Mouse (Mus musculus) forebrain, embryonic 10.5 days (tissue): ENCODE data around the gene 4833423E24Rik. TPM values are rescaled to one million over a fixed set of nuclear protein-coding genes. Genes with fewer than 3 reads are reported as not detected.

Source experiments
- DNase-seq: peaks from one replicate; pipeline ENCODE4 v3.0.0-alpha.2; 2017; ENCODE audit warnings: low spot score; ENCODE audit errors: extremely low spot score
- H3K27ac ChIP-seq: fragments of 300-500 bp; sonication (generic); 2 replicates; pipeline ENCODE4 v1.5.1; 2016; ENCODE audit warnings: mild to moderate bottlenecking
- H3K27me3 ChIP-seq: fragments of 300-500 bp; sonication (generic); 2 replicates; pipeline ENCODE4 v1.6.1; 2016; ENCODE audit warnings: mild to moderate bottlenecking; ENCODE audit not compliant: poor library complexity, severe bottlenecking
- H3K36me3 ChIP-seq: fragments of 300-500 bp; sonication (generic); replicated peaks from 2 replicates; pipeline ENCODE4 v1.6.1; 2016; ENCODE audit warnings: mild to moderate bottlenecking, moderate library complexity
- H3K4me1 ChIP-seq: fragments of 300-500 bp; sonication (generic); 2 replicates; pipeline ENCODE4 v1.6.1; 2016
- H3K4me3 ChIP-seq: fragments of 300-500 bp; sonication (generic); 2 replicates; pipeline ENCODE4 v1.5.1; 2016; ENCODE audit warnings: mild to moderate bottlenecking, moderate library complexity
- H3K9me3 ChIP-seq: fragments of 300-500 bp; sonication (generic); 2 replicates; pipeline ENCODE4 v1.6.1; 2016; ENCODE audit warnings: mild to moderate bottlenecking, moderate library complexity
- WGBS: fragments of 180-500 bp; shearing (Covaris S2); methylation state at CpG from one replicate; pipeline ENCODE4 v1.1.7; 2016; 5-methylcytosine and 5-hydroxymethylcytosine counted together
- polyA plus RNA-seq: library from polyadenylated mRNA; unstranded; fragments of >200 nt; fragmentation: Nextera tagmentation; extraction: Ambion mirVana; gene quantifications from 2 replicates; pipeline ENCODE4 v1.2.1, GENCODE M21; 2016

Gene 4833423E24Rik
- not detected in 2 replicates for polyA plus RNA-seq

DNA sequence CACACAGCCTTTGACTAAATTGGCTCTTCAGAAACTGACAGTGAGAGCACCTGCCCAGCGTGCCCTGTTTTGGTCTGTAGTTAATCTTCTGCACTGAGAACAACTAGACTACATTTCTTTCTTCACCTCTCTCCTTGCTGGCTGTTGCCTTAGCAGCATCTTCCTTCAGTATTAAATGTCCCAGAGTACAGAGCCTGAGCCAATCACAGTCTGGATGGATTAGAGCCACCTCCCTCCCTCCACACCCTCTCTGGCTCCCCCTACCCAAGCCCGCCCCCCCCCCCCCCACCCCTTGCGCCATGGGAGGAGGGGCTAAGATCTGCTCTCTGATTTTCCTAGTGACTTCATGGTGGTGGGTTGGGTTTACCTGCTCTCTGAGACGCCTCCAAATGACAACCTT is at the start of gene 4833423E24Rik:
4833423E24Rik (minus strand) TSS at position 146 of the 400 bp plus-strand sequence.
- H3K27ac ChIP-seq, result no peak within 1 kb of the TSS
- peaks cover 10% of the 10 kb centered on the region for H3K4me1 ChIP-seq
- no peaks in the 10 kb centered on the region for H3K36me3 ChIP-seq
- H3K4me3 ChIP-seq, result no peak within 1 kb of the TSS
- WGBS, result 20% methylated on average over 4 of the region's 4 CpGs
- DNase-seq, result no peak
- no peaks in the 10 kb centered on the region for H3K27me3 ChIP-seq
- no peaks in the 10 kb centered on the region for H3K9me3 ChIP-seq

DNA sequence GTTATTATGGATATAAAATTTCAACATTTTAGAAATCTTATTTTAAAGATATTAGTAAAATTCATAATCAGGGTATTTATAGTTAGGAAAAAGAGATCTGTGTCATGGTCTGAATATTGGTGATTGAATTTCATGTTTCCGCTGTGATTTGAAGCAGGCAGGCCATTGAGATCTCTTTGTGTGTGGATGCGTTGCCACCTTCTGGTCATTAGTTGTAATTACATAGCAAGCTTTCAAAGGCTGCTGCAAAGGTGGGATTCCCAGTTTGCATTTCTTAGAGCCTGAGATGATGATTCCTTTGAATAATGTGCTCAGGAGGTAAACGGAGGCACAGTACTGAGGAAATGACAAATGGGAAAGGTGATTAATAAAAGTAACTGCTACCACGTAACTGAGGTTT is 42.4 kb upstream of the 4833423E24Rik start:
- Histone ChIP-seq H3K4me1 (no peaks in the 10 kb centered on the region), H3K9me3 (no peaks in the 10 kb centered on the region), H3K27ac (no peak overlapping the region), H3K27me3 (no peaks in the 10 kb centered on the region), H3K4me3 (no peak overlapping the region), H3K36me3 (no peaks in the 10 kb centered on the region)
- peak; percentile 17 for DNase-seq
- 23% methylated on average over 4 of the region's 4 CpGs for WGBS

- WGBS, result 84% methylated on average over 4 of the region's 4 CpGs
- DNase-seq, result no peak
- H3K27ac ChIP-seq, result no peak overlapping the region
- H3K36me3 ChIP-seq, result no peaks in the 10 kb centered on the region
- no peaks in the 10 kb centered on the region for H3K9me3 ChIP-seq
- H3K4me3 ChIP-seq, result no peak overlapping the region
- H3K4me1 ChIP-seq, result no peaks in the 10 kb centered on the region
- H3K27me3 ChIP-seq, result no peaks in the 10 kb centered on the region
These were observed 41.4 kb upstream of the 4833423E24Rik start for GRCm38 (mm10) chr2:85560226-85560625.

GRCm38 (mm10) chr2:85554806-85555205 is 36.0 kb upstream of the 4833423E24Rik start:
- 69% methylated on average over 1 of the region's 1 CpGs for WGBS
- Histone ChIP-seq H3K36me3 (no peaks in the 10 kb centered on the region), H3K9me3 (no peaks in the 10 kb centered on the region)

DNA sequence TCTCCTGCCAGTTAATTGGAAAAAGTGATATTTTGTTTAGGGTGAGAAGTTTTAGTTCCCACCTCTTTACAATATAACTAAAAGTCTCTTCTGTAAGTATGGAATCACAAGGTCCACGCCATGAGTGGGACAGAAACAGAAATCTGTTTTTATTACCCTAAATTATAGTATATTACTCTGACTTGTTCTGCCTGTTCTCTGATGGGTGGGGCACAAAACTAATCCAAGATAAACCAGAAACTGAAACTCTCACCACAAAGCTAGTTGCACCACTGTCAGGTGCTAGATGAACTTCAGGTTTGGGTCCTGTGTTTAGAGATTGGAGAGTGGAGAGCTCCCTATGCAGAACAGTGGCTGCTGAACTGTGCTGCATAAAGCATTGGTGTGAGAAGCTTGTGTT is 15.1 kb upstream of the 4833423E24Rik start:
- Histone ChIP-seq H3K27ac (no peak overlapping the region), H3K36me3 (no peaks in the 10 kb centered on the region), H3K4me3 (no peak overlapping the region), H3K9me3 (no peaks in the 10 kb centered on the region), H3K4me1 (no peaks in the 10 kb centered on the region), H3K27me3 (no peaks in the 10 kb centered on the region)
- WGBS, result 92% methylated on average over 1 of the region's 1 CpGs
- DNase-seq, result no peak

More at GRCm38 (mm10) chr2:85554806-85555205, 36.0 kb upstream of the 4833423E24Rik start:
- H3K27me3 ChIP-seq, result no peaks in the 10 kb centered on the region
- no peaks in the 10 kb centered on the region for H3K4me1 ChIP-seq
- H3K4me3 ChIP-seq, result no peak overlapping the region
- DNase-seq, result no peak
- H3K27ac ChIP-seq, result no peak overlapping the region

GRCm38 (mm10) chr2:85532082-85532778 is 13.4 kb upstream of the 4833423E24Rik start:
- no peaks in the 10 kb centered on the region for H3K9me3 ChIP-seq
- no peak overlapping the region for H3K27ac ChIP-seq
- WGBS, result 87% methylated on average over 2 of the region's 2 CpGs
- H3K4me1 ChIP-seq, result no peaks in the 10 kb centered on the region
- no peak overlapping the region for H3K4me3 ChIP-seq
- H3K27me3 ChIP-seq, result no peaks in the 10 kb centered on the region
- no peak for DNase-seq
- H3K36me3 ChIP-seq, result no peaks in the 10 kb centered on the region

GRCm38 (mm10) chr2:85522859-85523489 is 4.2 kb upstream of the 4833423E24Rik start:
- no peak overlapping the region for H3K4me3 ChIP-seq
- no peaks in the 10 kb centered on the region for H3K27me3 ChIP-seq
- WGBS, result 69% methylated on average over 2 of the region's 2 CpGs
- no peak for DNase-seq
- H3K4me1 ChIP-seq, result peaks cover 10% of the 10 kb centered on the region
- no peak overlapping the region for H3K27ac ChIP-seq
- H3K9me3 ChIP-seq, result no peaks in the 10 kb centered on the region
- no peaks in the 10 kb centered on the region for H3K36me3 ChIP-seq

DNA sequence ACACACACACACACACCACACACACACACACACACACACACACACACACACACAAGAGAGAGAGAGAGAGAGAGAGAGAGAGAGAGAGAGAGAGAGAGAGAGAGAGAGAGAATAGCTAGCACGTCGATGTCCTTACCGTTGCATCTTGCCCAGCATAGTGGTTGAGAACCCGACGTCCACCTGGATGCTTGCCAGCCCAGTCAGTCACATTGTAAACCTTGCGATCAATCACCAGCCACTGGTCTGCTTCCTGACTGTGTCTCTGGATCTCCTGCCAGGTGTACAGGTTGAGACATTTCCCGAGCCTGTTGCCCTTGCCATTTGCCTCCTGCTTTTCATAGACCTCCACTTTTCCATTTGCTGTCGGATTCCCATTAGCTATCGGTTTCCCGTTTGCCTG is 532 bp downstream of the 4833423E24Rik start:
- 92% methylated on average over 8 of the region's 10 CpGs for WGBS
- no peaks in the 10 kb centered on the region for H3K9me3 ChIP-seq
- peaks cover 10% of the 10 kb centered on the region for H3K4me1 ChIP-seq
- H3K36me3 ChIP-seq, result no peaks in the 10 kb centered on the region
- no peaks in the 10 kb centered on the region for H3K27me3 ChIP-seq
- no peak for DNase-seq
- H3K4me3 ChIP-seq, result no peak overlapping the region
- no peak overlapping the region for H3K27ac ChIP-seq

DNA sequence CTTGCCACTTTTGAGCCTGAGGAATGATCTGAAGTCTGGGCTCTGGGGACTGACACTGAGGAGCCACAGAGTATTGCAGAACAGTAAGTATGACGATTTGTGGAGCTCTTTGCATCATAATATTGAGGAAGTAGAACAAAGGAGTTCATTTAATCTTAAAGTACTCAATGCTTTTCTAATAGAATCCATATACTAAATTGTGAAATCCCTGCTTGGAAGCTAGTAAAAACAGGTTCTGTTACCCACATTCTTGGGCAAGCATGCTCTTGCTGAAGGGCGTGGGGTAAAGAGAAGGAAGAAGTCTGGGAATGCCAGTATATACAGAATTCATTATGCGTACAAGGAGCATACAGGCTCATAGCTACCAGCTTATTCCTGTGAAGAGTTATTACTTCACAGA is 8.4 kb downstream of the 4833423E24Rik start:
- no peak overlapping the region for H3K27ac ChIP-seq
- H3K36me3 ChIP-seq, result no peaks in the 10 kb centered on the region
- H3K4me3 ChIP-seq, result no peak overlapping the region
- H3K4me1 ChIP-seq, result no peaks in the 10 kb centered on the region
- no peaks in the 10 kb centered on the region for H3K9me3 ChIP-seq
- DNase-seq, result no peak
- 87% methylated on average over 3 of the region's 3 CpGs for WGBS
- no peaks in the 10 kb centered on the region for H3K27me3 ChIP-seq

DNA sequence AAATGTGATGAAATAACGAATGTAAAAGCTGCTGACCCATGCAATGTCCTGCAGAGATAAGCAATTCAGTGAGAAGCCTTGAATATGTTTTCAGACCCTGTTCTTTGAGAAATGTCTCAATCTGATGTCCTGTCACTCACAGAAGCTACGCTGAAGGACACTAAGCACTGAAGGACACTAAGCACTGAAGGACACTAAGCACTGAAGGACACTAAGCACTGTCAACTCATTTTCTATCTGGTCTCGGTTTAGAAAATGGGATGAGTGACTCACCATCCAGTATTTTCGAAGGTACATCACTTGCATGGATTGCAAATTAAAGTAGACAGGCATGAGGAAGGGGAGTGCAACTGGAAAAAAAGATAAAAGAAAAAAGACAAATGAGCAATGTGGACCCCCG is 28.4 kb downstream of the 4833423E24Rik start:
- no peaks in the 10 kb centered on the region for H3K27me3 ChIP-seq
- no peaks in the 10 kb centered on the region for H3K4me1 ChIP-seq
- DNase-seq, result no peak
- H3K36me3 ChIP-seq, result no peaks in the 10 kb centered on the region
- WGBS, result 83% methylated on average over 5 of the region's 5 CpGs
- H3K27ac ChIP-seq, result no peak overlapping the region
- no peak overlapping the region for H3K4me3 ChIP-seq
- H3K9me3 ChIP-seq, result no peaks in the 10 kb centered on the region

GRCm38 (mm10) chr2:85466801-85467325 is 52.0 kb downstream of the 4833423E24Rik start:
- no peak overlapping the region for H3K27ac ChIP-seq
- H3K36me3 ChIP-seq, result no peaks in the 10 kb centered on the region
- peaks cover 10% of the 10 kb centered on the region; the same call in 1 of the 2 replicates for H3K9me3 ChIP-seq
- no peak overlapping the region for H3K4me3 ChIP-seq
- WGBS, result 84% methylated on average over 3 of the region's 3 CpGs
- no peak for DNase-seq
- H3K4me1 ChIP-seq, result no peaks in the 10 kb centered on the region
- no peaks in the 10 kb centered on the region for H3K27me3 ChIP-seq

GRCm38 (mm10) chr2:85443539-85443938 is 75.3 kb downstream of the 4833423E24Rik start, which contains the start of gene Olfr995:
TSS of gene Olfr995 (minus strand) at chr2:85443639.
- Histone ChIP-seq H3K36me3 (no peaks in the 10 kb centered on the region), H3K27me3 (no peaks in the 10 kb centered on the region), H3K9me3 (no peaks in the 10 kb centered on the region), H3K27ac (no peak within 1 kb of the TSS), H3K4me3 (no peak within 1 kb of the TSS), H3K4me1 (no peaks in the 10 kb centered on the region)
- DNase-seq, result no peak
- 8% methylated on average over 1 of the region's 1 CpGs for WGBS

- H3K9me3 ChIP-seq, result no peaks in the 10 kb centered on the region
- no peak overlapping the region for H3K27ac ChIP-seq
- no peaks in the 10 kb centered on the region for H3K27me3 ChIP-seq
- no peaks in the 10 kb centered on the region for H3K4me1 ChIP-seq
- H3K4me3 ChIP-seq, result no peak overlapping the region
- H3K36me3 ChIP-seq, result no peaks in the 10 kb centered on the region
- no peak for DNase-seq
These were observed 76.3 kb downstream of the 4833423E24Rik start for GRCm38 (mm10) chr2:85442546-85442945.
